Mouse (Mus musculus) limb, embryonic 12.5 days (tissue): ENCODE measurements around the gene Zfp950. TPM values are rescaled to one million over a fixed set of nuclear protein-coding genes. Genes with fewer than 3 reads are reported as not detected.

Experiments
- ATAC-seq: fragments of 200-750 bp; cut with Nextera tagmentation; 2 replicates; pipeline ENCODE4 v1.8.0; 2017; ENCODE audit warnings: low read depth, moderate TSS enrichment; ENCODE audit not compliant: insufficient number of reproducible peaks, insufficient read depth, low FRiP score, low TSS enrichment
- H3K27ac ChIP-seq: fragments of 300-500 bp; sonication (generic); 2 replicates; pipeline ENCODE4 v1.5.1; 2016; ENCODE audit warnings: mild to moderate bottlenecking, moderate library complexity
- H3K27me3 ChIP-seq: fragments of 300-500 bp; sonication (generic); 2 replicates; pipeline ENCODE4 v1.6.1; 2016; ENCODE audit warnings: mild to moderate bottlenecking, moderate library complexity
- H3K36me3 ChIP-seq: fragments of 300-500 bp; sonication (generic); 2 replicates; pipeline ENCODE4 v1.6.1; 2016; ENCODE audit warnings: mild to moderate bottlenecking, moderate library complexity
- H3K4me1 ChIP-seq: fragments of 300-500 bp; sonication (generic); replicated peaks from 2 replicates; pipeline ENCODE4 v1.6.1; 2016
- H3K4me2 ChIP-seq: fragments of 300-500 bp; sonication (generic); 2 replicates; pipeline ENCODE4 v1.6.1; 2016; ENCODE audit warnings: mild to moderate bottlenecking, moderate library complexity
- H3K4me3 ChIP-seq: fragments of 300-500 bp; sonication (generic); replicated peaks from 2 replicates; pipeline ENCODE4 v1.5.1; 2016; ENCODE audit warnings: mild to moderate bottlenecking
- H3K9ac ChIP-seq: fragments of 300-500 bp; sonication (generic); replicated peaks from 2 replicates; pipeline ENCODE4 v1.6.1; 2016; ENCODE audit warnings: mild to moderate bottlenecking, moderate library complexity
- H3K9me3 ChIP-seq: fragments of 300-500 bp; sonication (generic); 2 replicates; pipeline ENCODE4 v1.6.1; 2016; ENCODE audit warnings: mild to moderate bottlenecking, moderate library complexity
- WGBS: fragments of 180-500 bp; shearing (Covaris S2); methylation state at CpG from one replicate; pipeline ENCODE4 v1.1.7; 2016; 5-methylcytosine and 5-hydroxymethylcytosine counted together
- polyA plus RNA-seq: library from polyadenylated mRNA; unstranded; fragments of >200 nt; fragmentation: Nextera tagmentation; extraction: Ambion mirVana; gene quantifications from 2 replicates; pipeline ENCODE4 v1.2.1, GENCODE M21; 2016

Gene Zfp950
- polyA plus RNA-seq, 1 experiment from 2014 or later: 43.8 TPM

- H3K4me3 ChIP-seq: no peak overlapping the region
- no peak overlapping the region for H3K9ac ChIP-seq
- no peak for ATAC-seq
- no peak overlapping the region for H3K4me2 ChIP-seq
- H3K27me3 ChIP-seq: no peaks in the 10 kb centered on the region
- peaks cover 15% of the 10 kb centered on the region; the same call in 1 of the 2 replicates for H3K4me1 ChIP-seq
- H3K9me3 ChIP-seq: 0 out of 2 replicates have a peak, but pooled peaks cover 3% of the 10 kb centered on the region
- H3K36me3 ChIP-seq: no peaks in the 10 kb centered on the region
- no peak overlapping the region for H3K27ac ChIP-seq
- WGBS: 73% methylated on average over 5 of the region's 5 CpGs
Measured at GRCm38 (mm10) chr19:61056783-61057410, 83.7 kb downstream of the Zfp950 start.

DNA sequence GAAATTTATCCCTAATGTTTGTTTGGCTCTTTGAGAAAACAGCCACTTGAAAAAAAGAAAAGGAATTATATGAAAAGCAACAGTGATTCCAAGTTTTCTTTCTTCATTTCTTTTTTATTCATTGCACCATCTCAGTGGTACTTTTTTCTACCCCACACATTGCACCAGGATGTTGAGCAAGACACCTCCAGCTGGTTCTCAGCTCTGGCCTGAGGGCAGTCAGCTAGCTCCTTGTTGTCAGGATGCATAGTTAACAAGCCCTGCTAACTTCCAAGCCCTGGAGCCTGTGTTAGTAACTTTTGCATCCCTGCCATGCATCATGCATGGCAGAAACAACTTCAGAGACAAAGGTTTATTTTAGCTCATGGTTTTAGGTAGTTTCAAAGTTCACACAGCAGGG lies 87.9 kb downstream of the Zfp950 start:
- H3K9ac ChIP-seq: no peak overlapping the region
- H3K9me3 ChIP-seq: 0 out of 2 replicates have a peak, but pooled peaks cover 3% of the 10 kb centered on the region
- H3K4me1 ChIP-seq: peaks cover 6% of the 10 kb centered on the region; the same call in 1 of the 2 replicates
- ATAC-seq: no peak
- no peaks in the 10 kb centered on the region for H3K36me3 ChIP-seq
- no peak overlapping the region for H3K4me2 ChIP-seq
- H3K27me3 ChIP-seq: no peaks in the 10 kb centered on the region
- no peak overlapping the region for H3K4me3 ChIP-seq
- H3K27ac ChIP-seq: no peak overlapping the region

DNA sequence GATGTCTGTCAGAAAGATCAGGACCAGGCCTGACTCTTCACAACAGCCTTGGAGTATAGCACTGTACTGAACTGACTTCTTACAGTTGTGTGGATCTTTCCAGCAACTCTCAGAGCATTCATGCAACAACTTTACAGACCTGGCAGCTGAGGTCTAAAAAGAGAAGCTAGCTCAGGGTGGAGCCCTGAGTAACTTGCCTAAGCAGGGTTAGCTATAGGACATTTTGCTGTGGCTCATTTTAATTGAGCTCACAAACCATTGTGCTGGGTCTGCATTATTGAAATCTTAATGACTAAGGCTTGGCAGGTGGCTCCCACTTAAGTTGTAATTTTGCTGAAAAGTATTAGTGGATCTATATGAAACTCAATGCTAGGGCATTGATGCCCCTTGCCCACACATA lies 88.6 kb downstream of the Zfp950 start:
- Histone ChIP-seq H3K4me1 (no peaks in the 10 kb centered on the region), H3K4me2 (no peak overlapping the region), H3K9me3 (0 out of 2 replicates have a peak, but pooled peaks cover 3% of the 10 kb centered on the region), H3K27me3 (no peaks in the 10 kb centered on the region), H3K9ac (no peak overlapping the region), H3K27ac (no peak overlapping the region), H3K36me3 (no peaks in the 10 kb centered on the region), H3K4me3 (no peak overlapping the region)
- no peak for ATAC-seq

GRCm38 (mm10) chr19:61051151-61051550 lies 89.5 kb downstream of the Zfp950 start:
- H3K4me2 ChIP-seq: no peak overlapping the region
- WGBS: 94% methylated on average over 1 of the region's 1 CpGs
- ATAC-seq: no peak
- H3K9ac ChIP-seq: no peak overlapping the region
- no peaks in the 10 kb centered on the region for H3K4me1 ChIP-seq
- 0 out of 2 replicates have a peak, but pooled peaks cover 3% of the 10 kb centered on the region for H3K9me3 ChIP-seq
- no peaks in the 10 kb centered on the region for H3K36me3 ChIP-seq
- no peak overlapping the region for H3K27ac ChIP-seq
- H3K27me3 ChIP-seq: no peaks in the 10 kb centered on the region
- H3K4me3 ChIP-seq: no peak overlapping the region

DNA sequence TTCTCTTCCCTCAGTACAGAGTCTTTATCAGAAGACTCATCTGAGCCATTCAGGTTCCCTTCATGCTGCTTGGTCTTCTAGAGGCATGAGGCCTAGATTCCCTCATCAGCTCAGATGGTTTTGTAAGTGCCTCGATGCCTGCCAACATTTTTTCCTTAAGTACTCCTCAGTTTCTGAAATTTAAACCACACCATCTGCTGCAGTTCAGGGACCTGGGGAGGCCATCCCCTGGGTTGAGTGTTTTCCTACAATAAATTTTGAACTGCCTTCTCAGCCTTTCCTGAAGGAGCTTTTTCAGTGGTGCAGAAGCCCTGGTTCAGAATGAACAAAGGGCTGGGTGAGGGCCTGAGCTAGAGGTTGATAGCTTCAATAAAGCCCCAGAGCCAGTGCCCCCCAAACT lies 91.2 kb downstream of the Zfp950 start:
- Histone ChIP-seq H3K9me3 (0 out of 2 replicates have a peak, but pooled peaks cover 3% of the 10 kb centered on the region), H3K9ac (no peak overlapping the region), H3K27me3 (no peaks in the 10 kb centered on the region), H3K4me2 (no peak overlapping the region), H3K36me3 (no peaks in the 10 kb centered on the region), H3K4me3 (no peak overlapping the region), H3K27ac (peak overlapping the region; percentile 29; the same call in 1 of the 2 replicates), H3K4me1 (no peaks in the 10 kb centered on the region)
- WGBS: 56% methylated on average over 1 of the region's 1 CpGs
- no peak for ATAC-seq

DNA sequence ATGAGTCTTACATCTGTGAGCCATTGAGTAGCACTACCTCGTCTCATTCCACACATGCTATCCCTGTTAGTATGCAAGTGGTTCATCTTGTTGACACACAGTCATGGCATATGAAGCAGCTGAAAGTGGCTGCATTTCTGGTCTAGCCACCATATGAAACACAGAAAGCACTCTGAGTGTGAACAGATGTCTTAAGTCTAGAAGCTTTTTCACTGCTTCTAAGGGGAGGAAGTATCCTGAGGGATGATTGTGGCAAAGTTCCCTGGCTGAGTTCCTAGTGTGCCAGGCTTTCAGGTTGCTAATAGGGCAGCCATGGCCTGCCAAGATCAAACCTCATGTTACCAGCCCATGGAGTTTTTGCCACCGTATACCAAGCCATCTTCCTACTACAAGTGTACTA lies 92.0 kb downstream of the Zfp950 start:
- Histone ChIP-seq H3K27ac (no peak overlapping the region), H3K4me1 (no peaks in the 10 kb centered on the region)
- ATAC-seq: no peak

DNA sequence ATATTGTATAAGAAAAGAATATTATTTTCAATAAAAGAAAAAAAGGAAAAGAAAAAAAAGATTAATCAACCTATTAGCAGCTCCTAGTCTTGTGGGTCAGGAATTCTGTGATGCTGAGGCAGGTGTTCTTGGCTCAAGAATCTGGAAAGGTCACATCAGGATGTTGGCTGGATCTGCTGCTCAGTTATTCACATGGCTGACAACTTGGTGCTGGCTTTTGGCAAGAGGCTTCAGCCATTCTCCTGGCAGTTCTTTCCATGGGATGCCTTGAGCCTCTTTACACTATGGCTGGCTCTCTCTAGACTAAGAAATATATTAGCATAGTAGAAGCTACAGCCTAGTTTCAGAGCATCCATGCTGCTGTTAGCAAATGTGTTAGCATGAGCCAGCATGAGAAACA lies 101.5 kb downstream of the Zfp950 start:
- Histone ChIP-seq H3K4me2 (no peak overlapping the region), H3K27ac (no peak overlapping the region), H3K36me3 (no peaks in the 10 kb centered on the region), H3K4me3 (no peak overlapping the region), H3K27me3 (no peaks in the 10 kb centered on the region), H3K4me1 (no peaks in the 10 kb centered on the region), H3K9me3 (no peaks in the 10 kb centered on the region), H3K9ac (no peak overlapping the region)
- no peak for ATAC-seq

More for the DNA sequence above, 92.0 kb downstream of the Zfp950 start:
- Histone ChIP-seq H3K27me3 (no peaks in the 10 kb centered on the region), H3K4me3 (no peak overlapping the region), H3K9ac (no peak overlapping the region), H3K9me3 (no peaks in the 10 kb centered on the region), H3K36me3 (no peaks in the 10 kb centered on the region), H3K4me2 (no peak overlapping the region)
- 76% methylated on average over 2 of the region's 2 CpGs for WGBS

DNA sequence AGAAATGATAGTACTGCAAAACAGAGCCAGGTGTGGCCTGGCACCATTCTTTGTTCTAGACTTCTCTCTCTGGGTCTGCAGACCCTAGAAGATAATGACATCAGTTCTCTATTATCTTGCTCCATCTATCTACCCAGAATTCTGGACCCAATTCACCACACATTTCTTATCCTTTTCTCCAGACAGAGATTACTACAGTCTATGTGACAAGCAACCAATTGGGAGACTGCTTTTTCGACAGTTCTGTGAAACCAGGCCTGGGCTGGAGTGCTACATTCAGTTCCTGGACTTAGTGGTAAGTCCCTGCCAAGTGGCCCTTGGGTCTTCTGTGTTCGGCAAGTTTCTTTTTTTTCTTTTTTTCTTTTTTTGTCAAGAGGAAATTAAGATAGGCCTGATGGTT lies 109.1 kb downstream of the Zfp950 start:
- Histone ChIP-seq H3K27me3 (no peaks in the 10 kb centered on the region), H3K9me3 (no peaks in the 10 kb centered on the region), H3K9ac (no peak overlapping the region), H3K27ac (no peak overlapping the region), H3K4me3 (no peak overlapping the region), H3K4me1 (no peaks in the 10 kb centered on the region), H3K4me2 (no peak overlapping the region), H3K36me3 (no peaks in the 10 kb centered on the region)
- 91% methylated on average over 2 of the region's 2 CpGs for WGBS
- ATAC-seq: no peak

DNA sequence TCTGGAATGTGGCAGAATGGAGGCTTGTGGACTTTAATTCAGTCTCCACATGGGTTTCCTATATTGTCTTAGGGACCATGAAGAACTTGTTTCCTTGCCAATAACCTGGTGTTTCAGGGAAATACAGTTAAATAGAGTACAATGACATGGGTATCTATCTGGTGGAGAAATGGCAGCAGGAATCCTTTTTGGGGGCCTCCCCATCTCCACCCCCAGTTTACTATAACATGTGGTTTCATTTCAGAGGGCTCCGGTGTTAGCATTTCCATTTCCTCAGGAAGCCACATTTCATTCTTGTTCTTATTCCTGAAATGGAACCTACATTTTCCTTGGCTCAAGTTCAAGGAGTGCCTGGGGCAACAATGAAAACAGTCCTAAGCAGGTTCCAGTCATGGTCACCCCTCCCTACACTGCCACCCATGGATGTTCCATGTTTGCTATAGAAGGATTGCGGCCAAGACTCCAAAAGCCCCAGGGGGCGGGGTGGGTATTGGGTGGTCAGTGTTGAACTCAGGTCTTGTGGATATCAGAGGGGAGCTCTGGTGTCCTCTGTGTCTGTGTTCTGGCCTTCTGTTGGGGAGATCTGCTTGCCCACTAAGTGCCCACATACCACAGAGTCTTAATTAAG lies 118.6 kb downstream of the Zfp950 start:
- H3K4me1 ChIP-seq: peaks cover 10% of the 10 kb centered on the region; the same call in 1 of the 2 replicates
- H3K36me3 ChIP-seq: no peaks in the 10 kb centered on the region
- no peak overlapping the region for H3K4me2 ChIP-seq
- H3K9ac ChIP-seq: no peak overlapping the region
- H3K27me3 ChIP-seq: no peaks in the 10 kb centered on the region
- no peak overlapping the region for H3K4me3 ChIP-seq
- WGBS: 83% methylated on average over 3 of the region's 3 CpGs
- no peaks in the 10 kb centered on the region for H3K9me3 ChIP-seq
- peak overlapping the region; percentile 3; the same call in 1 of the 2 replicates for H3K27ac ChIP-seq
- ATAC-seq: no peak

DNA sequence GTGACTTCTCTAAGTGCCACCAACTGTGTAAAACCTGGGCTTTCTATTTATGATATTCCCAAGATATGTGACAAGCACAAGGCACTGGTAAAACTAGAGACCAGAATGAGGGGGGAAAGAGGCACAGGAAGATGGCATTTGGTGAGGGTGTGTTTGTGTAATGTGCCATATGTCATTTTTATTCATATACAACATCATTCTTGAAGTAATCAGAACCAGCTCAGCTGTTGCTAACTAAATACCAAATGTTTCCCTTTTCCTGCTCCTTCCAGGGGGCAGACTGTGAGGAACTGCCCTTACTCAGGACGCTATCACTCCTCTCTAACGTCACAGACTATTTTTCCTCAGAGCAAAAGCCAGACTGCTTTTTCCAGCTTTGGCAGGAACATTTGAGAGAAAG lies 119.1 kb downstream of the Zfp950 start:
- no peak for ATAC-seq
- H3K4me3 ChIP-seq: no peak overlapping the region
- no peaks in the 10 kb centered on the region for H3K27me3 ChIP-seq
- H3K9me3 ChIP-seq: no peaks in the 10 kb centered on the region
- WGBS: 48% methylated on average over 2 of the region's 2 CpGs
- H3K27ac ChIP-seq: peak overlapping the region; percentile 3; the same call in 1 of the 2 replicates
- H3K36me3 ChIP-seq: no peaks in the 10 kb centered on the region
- peaks cover 10% of the 10 kb centered on the region; the same call in 1 of the 2 replicates for H3K4me1 ChIP-seq
- H3K9ac ChIP-seq: no peak overlapping the region
- H3K4me2 ChIP-seq: no peak overlapping the region

DNA sequence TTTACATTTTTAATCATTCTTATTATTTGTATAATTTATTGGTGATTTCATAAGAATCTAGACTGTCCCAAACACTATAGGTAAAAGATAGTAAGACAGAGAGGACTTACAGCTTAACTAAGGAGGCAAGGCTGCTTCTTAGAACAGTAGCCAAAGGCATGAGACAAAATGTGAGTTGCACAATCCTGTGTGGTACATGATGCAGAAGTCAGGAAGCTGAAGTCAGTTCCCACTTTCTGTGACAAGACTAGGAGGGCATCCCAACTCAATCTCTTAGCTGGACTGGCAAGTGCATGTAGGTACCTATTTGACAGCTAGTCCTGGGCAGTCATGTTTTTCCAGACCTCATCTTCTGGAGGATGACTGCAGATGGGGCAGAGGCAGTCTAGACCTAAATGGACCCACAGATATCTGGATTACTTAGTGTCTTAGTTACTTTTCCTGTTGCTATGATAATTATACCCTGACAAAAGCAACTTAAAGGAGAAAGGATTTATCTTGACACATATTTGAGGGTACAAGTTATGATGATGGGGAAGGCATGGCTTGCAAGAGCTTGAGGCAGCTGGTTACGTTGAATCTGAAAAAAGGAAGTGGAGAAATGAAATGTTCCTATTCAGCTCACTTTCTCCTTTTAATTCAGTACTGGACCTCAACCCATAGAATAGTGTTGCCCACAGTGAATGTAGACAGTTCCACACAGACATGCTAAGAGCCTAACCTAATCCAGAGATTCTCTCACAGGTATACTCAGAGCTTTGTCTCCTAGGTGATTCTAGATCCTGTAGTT lies 123.0 kb downstream of the Zfp950 start:
- no peak overlapping the region for H3K27ac ChIP-seq
- 93% methylated on average over 1 of the region's 1 CpGs for WGBS
- H3K9ac ChIP-seq: no peak overlapping the region
- H3K4me3 ChIP-seq: no peak overlapping the region
- no peak for ATAC-seq
- no peaks in the 10 kb centered on the region for H3K27me3 ChIP-seq
- H3K9me3 ChIP-seq: no peaks in the 10 kb centered on the region
- H3K4me2 ChIP-seq: no peak overlapping the region
- H3K36me3 ChIP-seq: no peaks in the 10 kb centered on the region
- peaks cover 10% of the 10 kb centered on the region; the same call in 1 of the 2 replicates for H3K4me1 ChIP-seq
